Mouse (Mus musculus) retina, postnatal 1 day (tissue): ENCODE results near the gene Gm14632.
"Not testable (repeated sequence)": the region's sequence is repeated elsewhere in the genome, so short reads cannot be mapped to it uniquely, and the experiment has no call there.

Experiments used
- DNase-seq: peaks from one replicate; pipeline ENCODE4 v3.0.0-alpha.2; 2012

Gm14632 gene

DNA sequence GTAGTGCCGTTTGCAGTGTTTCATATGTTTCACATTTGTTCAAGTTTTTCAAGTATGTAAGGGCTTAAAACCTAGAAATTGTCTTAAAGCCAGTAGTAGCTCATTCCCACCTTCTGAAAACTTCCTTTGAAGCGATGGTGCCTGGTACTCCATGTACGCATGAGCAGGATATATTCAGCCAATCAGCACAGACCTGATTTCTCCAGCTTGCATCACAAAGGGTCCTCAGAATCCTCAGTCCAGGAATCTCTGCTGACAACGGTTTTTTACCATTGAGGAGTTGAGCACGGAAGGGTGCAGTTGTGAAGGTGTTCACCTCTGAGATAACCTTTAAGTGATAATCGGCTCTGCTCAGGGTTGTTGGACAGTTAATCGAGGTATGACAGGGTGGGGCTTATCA, at the start of gene Gm14632:
TSS of gene Gm14632 (plus strand) at position 301 of the 400 bp plus-strand sequence.
- DNase-seq, result not testable (repeated sequence)
